Mouse (Mus musculus) adrenal gland, postnatal 10 days (tissue): ENCODE measurements around the gene Zfp385b. TPM values are rescaled to one million over a fixed set of nuclear protein-coding genes. Genes with fewer than 3 reads are reported as not detected.
A peak's percentile ranks its signal among the peaks of the same experiment; 100 is the strongest.

Source experiments
- DNase-seq: peaks from one replicate; pipeline ENCODE4 v3.0.0; 2021; ENCODE audit warnings: mixed read lengths
- total RNA-seq, 2 experiments: library from RNA; stranded (reverse); gene quantifications; 2 replicates each; pipeline ENCODE4 v1.2.3; 2021

Gene Zfp385b
- total RNA-seq, 2 experiments from 2014 or later, result 2.4 to 2.9 TPM

- no peak for DNase-seq
These were observed 300.7 kb downstream of the Zfp385b start for GRCm38 (mm10) chr2:77518693-77519092.

GRCm38 (mm10) chr2:77516606-77517005 is 302.8 kb downstream of the Zfp385b start:
- no peak for DNase-seq

GRCm38 (mm10) chr2:77515654-77516053 is 303.8 kb downstream of the Zfp385b start:
- no peak for DNase-seq

GRCm38 (mm10) chr2:77515011-77515410 is 304.4 kb downstream of the Zfp385b start:
- no peak for DNase-seq

GRCm38 (mm10) chr2:77514476-77514875 is 305.0 kb downstream of the Zfp385b start:
- DNase-seq, result no peak

GRCm38 (mm10) chr2:77508731-77509130 is 310.7 kb downstream of the Zfp385b start:
- no peak for DNase-seq

GRCm38 (mm10) chr2:77506308-77506707 is 313.1 kb downstream of the Zfp385b start:
- no peak for DNase-seq

GRCm38 (mm10) chr2:77505614-77506013 is 313.8 kb downstream of the Zfp385b start:
- DNase-seq, result no peak

GRCm38 (mm10) chr2:77503674-77504351 is 315.6 kb downstream of the Zfp385b start:
- DNase-seq, result no peak

GRCm38 (mm10) chr2:77503217-77503616 is 316.2 kb downstream of the Zfp385b start:
- no peak for DNase-seq

GRCm38 (mm10) chr2:77502458-77502857 is 317.0 kb downstream of the Zfp385b start:
- DNase-seq, result no peak

- DNase-seq, result peak; percentile 14
These were observed 319.0 kb downstream of the Zfp385b start for GRCm38 (mm10) chr2:77500480-77500879.

- DNase-seq, result no peak
These were observed 321.1 kb downstream of the Zfp385b start for GRCm38 (mm10) chr2:77498379-77498778.

- DNase-seq, result no peak
These were observed 321.5 kb downstream of the Zfp385b start for GRCm38 (mm10) chr2:77497942-77498341.

GRCm38 (mm10) chr2:77496071-77496470 is 323.4 kb downstream of the Zfp385b start:
- DNase-seq, result peak; percentile 63

- no peak for DNase-seq
These were observed 324.1 kb downstream of the Zfp385b start for GRCm38 (mm10) chr2:77495344-77495743.

GRCm38 (mm10) chr2:77493695-77494094 is 325.7 kb downstream of the Zfp385b start:
- no peak for DNase-seq

- DNase-seq, result no peak
These were observed 332.3 kb downstream of the Zfp385b start for GRCm38 (mm10) chr2:77487151-77487550.

- DNase-seq, result no peak
These were observed 338.2 kb downstream of the Zfp385b start for GRCm38 (mm10) chr2:77481274-77481673.

GRCm38 (mm10) chr2:77477536-77477935 is 341.9 kb downstream of the Zfp385b start:
- no peak for DNase-seq

GRCm38 (mm10) chr2:77476444-77476843 is 343.0 kb downstream of the Zfp385b start:
- no peak for DNase-seq

- no peak for DNase-seq
These were observed 347.1 kb downstream of the Zfp385b start for GRCm38 (mm10) chr2:77472254-77472837.

- DNase-seq, result no peak
These were observed 348.7 kb downstream of the Zfp385b start for GRCm38 (mm10) chr2:77470716-77471115.

- no peak for DNase-seq
These were observed 358.0 kb downstream of the Zfp385b start for GRCm38 (mm10) chr2:77461413-77461812.
